Mouse (Mus musculus) cerebellum, postnatal 10 days (tissue): ENCODE measurements around the gene Sat1.
"Not testable (repeated sequence)": the region's sequence is repeated elsewhere in the genome, so short reads cannot be mapped to it uniquely, and the experiment has no call there.

Experiments used
- DNase-seq, 2 experiments: peaks; one replicate each; pipeline ENCODE4 v3.0.0; 2021; ENCODE audit warnings: mixed read lengths in 2 of 2

Sat1 gene

GRCm38 (mm10) chrX:155216271-155216670 lies at the start of gene Sat1:
Gene Sat1 (minus strand): TSS chrX:155216449.
- peak; percentile 91 to 94 for DNase-seq

- DNase-seq: no peak
These were observed 46.6 kb upstream of the Sat1 start for GRCm38 (mm10) chrX:155262915-155263252.

GRCm38 (mm10) chrX:155262235-155262914 lies 46.1 kb upstream of the Sat1 start, which contains the start of gene Acot9:
Gene Acot9 (plus strand): TSS chrX:155262443.
- DNase-seq: peak; percentile 91 to 92

GRCm38 (mm10) chrX:155256856-155257255 lies 40.6 kb upstream of the Sat1 start:
- no peak for DNase-seq

- no peak for DNase-seq
These were observed 2.0 kb upstream of the Sat1 start for GRCm38 (mm10) chrX:155218277-155218676.

- peak; percentile 46 to 54 for DNase-seq
These were observed 574 bp downstream of the Sat1 start for GRCm38 (mm10) chrX:155215501-155216248.

- no peak for DNase-seq
These were observed 1.7 kb downstream of the Sat1 start for GRCm38 (mm10) chrX:155214291-155215136.

GRCm38 (mm10) chrX:155208671-155209070 lies 7.6 kb downstream of the Sat1 start:
- no peak for DNase-seq

GRCm38 (mm10) chrX:155205436-155205835 lies 10.8 kb downstream of the Sat1 start:
- DNase-seq: not testable (repeated sequence)

GRCm38 (mm10) chrX:155202406-155203305 lies 13.6 kb downstream of the Sat1 start:
- no peak for DNase-seq

- no peak for DNase-seq
These were observed 14.4 kb downstream of the Sat1 start for GRCm38 (mm10) chrX:155201799-155202198.

- DNase-seq: no peak
These were observed 21.3 kb downstream of the Sat1 start for GRCm38 (mm10) chrX:155194979-155195378.

GRCm38 (mm10) chrX:155193732-155194443 lies 22.4 kb downstream of the Sat1 start:
- DNase-seq: no peak

GRCm38 (mm10) chrX:155191941-155192340 lies 24.3 kb downstream of the Sat1 start:
- no peak for DNase-seq

- no peak for DNase-seq
These were observed 38.6 kb downstream of the Sat1 start for GRCm38 (mm10) chrX:155177640-155178039.

GRCm38 (mm10) chrX:155177230-155177629 lies 39.0 kb downstream of the Sat1 start:
- DNase-seq: no peak

GRCm38 (mm10) chrX:155175568-155175967 lies 40.7 kb downstream of the Sat1 start:
- no peak for DNase-seq

GRCm38 (mm10) chrX:155172310-155172709 lies 43.9 kb downstream of the Sat1 start:
- no peak for DNase-seq

GRCm38 (mm10) chrX:155171754-155172153 lies 44.5 kb downstream of the Sat1 start:
- DNase-seq: no peak

- DNase-seq: no peak
These were observed 46.4 kb downstream of the Sat1 start for GRCm38 (mm10) chrX:155169886-155170285.

GRCm38 (mm10) chrX:155167667-155168066 lies 48.6 kb downstream of the Sat1 start:
- DNase-seq: no peak

GRCm38 (mm10) chrX:155166313-155166712 lies 49.9 kb downstream of the Sat1 start:
- no peak for DNase-seq
